Mouse (Mus musculus) liver, postnatal 0 days (tissue): ENCODE data around the gene Rnase11. TPM values are rescaled to one million over a fixed set of nuclear protein-coding genes. Genes with fewer than 3 reads are reported as not detected.

ENCODE experiments used
- ATAC-seq: fragments of 200-750 bp; cut with Nextera tagmentation; 2 replicates; pipeline ENCODE4 v1.8.0; 2017; ENCODE audit warnings: mild to moderate bottlenecking, moderate library complexity
- DNase-seq: peaks from one replicate; pipeline ENCODE4 v3.0.0-alpha.2; 2016
- H3K27ac ChIP-seq: fragments of 300-500 bp; sonication (generic); 2 replicates; pipeline ENCODE4 v1.5.1; 2014; ENCODE audit warnings: antibody characterized with exemption, moderate library complexity, mild to moderate bottlenecking, low read depth
- H3K27me3 ChIP-seq: fragments of 300-500 bp; sonication (generic); 2 replicates; pipeline ENCODE4 v1.6.1; 2014; ENCODE audit warnings: low read length, control low read depth, mixed read lengths; ENCODE audit not compliant: insufficient read depth
- H3K36me3 ChIP-seq: fragments of 300-500 bp; sonication (generic); replicated peaks from 2 replicates; pipeline ENCODE4 v1.6.1; 2014; ENCODE audit warnings: mild to moderate bottlenecking, control low read depth, low read length, moderate library complexity, mixed read lengths; ENCODE audit not compliant: insufficient read depth
- H3K4me1 ChIP-seq: fragments of 300-500 bp; sonication (generic); 2 replicates; pipeline ENCODE4 v1.6.1; 2014; ENCODE audit warnings: antibody characterized with exemption, mild to moderate bottlenecking, control low read depth; ENCODE audit not compliant: insufficient read depth
- H3K4me2 ChIP-seq: fragments of 300-500 bp; sonication (generic); 2 replicates; pipeline ENCODE4 v1.6.1; 2014; ENCODE audit warnings: low read depth, mild to moderate bottlenecking, low read length, moderate library complexity, mixed read lengths
- H3K4me3 ChIP-seq: fragments of 300-500 bp; sonication (generic); 2 replicates; pipeline ENCODE4 v1.5.1; 2014; ENCODE audit warnings: low read depth, low read length
- H3K9ac ChIP-seq: fragments of 300-500 bp; sonication (generic); replicated peaks from 2 replicates; pipeline ENCODE4 v1.6.1; 2014; ENCODE audit warnings: mild to moderate bottlenecking, moderate library complexity
- H3K9me3 ChIP-seq: fragments of 300-500 bp; sonication (generic); 2 replicates; pipeline ENCODE4 v1.6.1; 2016; ENCODE audit warnings: mild to moderate bottlenecking, control low read depth, low read length, mixed read lengths
- CTCF ChIP-seq: sonication (generic); IDR thresholded peaks from 2 replicates; pipeline ENCODE4 v1.5.1; 2016; ENCODE audit warnings: antibody characterized with exemption, low read depth
- EP300 ChIP-seq: IDR thresholded peaks from 2 replicates; pipeline ENCODE4 v1.6.1; 2016; ENCODE audit warnings: antibody characterized with exemption, low read depth, mild to moderate bottlenecking
- WGBS: fragments of 180-500 bp; shearing (Covaris S2); extraction: QIAGEN DNeasy Blood & Tissue Kit; methylation state at CpG from one replicate; pipeline ENCODE4 v1.1.7; 2014; ENCODE audit not compliant: insufficient replicate concordance; 5-methylcytosine and 5-hydroxymethylcytosine counted together
- polyA plus RNA-seq: library from polyadenylated mRNA; unstranded; fragments of >200 nt; fragmentation: Nextera tagmentation; extraction: Ambion mirVana; gene quantifications from 2 replicates; pipeline ENCODE4 v1.2.1, GENCODE M21; 2015

Gene Rnase11
- polyA plus RNA-seq, 1 experiment from 2014 or later: not detected

- H3K4me2 ChIP-seq: peak overlapping the region; percentile 86
- H3K36me3 ChIP-seq: no peaks in the 10 kb centered on the region
- H3K4me3 ChIP-seq: peak overlapping the region; percentile 50
- peak overlapping the region; percentile 41 for H3K27ac ChIP-seq
- ATAC-seq: peak; percentile 74
- peaks cover 15% of the 10 kb centered on the region for H3K4me1 ChIP-seq
- H3K9me3 ChIP-seq: no peaks in the 10 kb centered on the region
- TF ChIP-seq CTCF (no peak), EP300 (no peak)
- H3K27me3 ChIP-seq: peaks cover 6% of the 10 kb centered on the region; the same call in 1 of the 2 replicates
- WGBS: 2% methylated on average over 40 of the region's 40 CpGs
- peak overlapping the region; percentile 44 for H3K9ac ChIP-seq
- peak; percentile 62 for DNase-seq
Measured at GRCm38 (mm10) chr14:51082599-51083581, 32.9 kb upstream of the Rnase11 start.

GRCm38 (mm10) chr14:51081035-51081434, 31.1 kb upstream of the Rnase11 start:
- DNase-seq (no peak), ATAC-seq (peak; percentile 63)
- Histone ChIP-seq H3K27ac (no peak overlapping the region), H3K9me3 (no peaks in the 10 kb centered on the region), H3K4me2 (no peak overlapping the region), H3K9ac (no peak overlapping the region), H3K4me1 (peaks cover 15% of the 10 kb centered on the region), H3K36me3 (no peaks in the 10 kb centered on the region), H3K27me3 (peaks cover 6% of the 10 kb centered on the region; the same call in 1 of the 2 replicates), H3K4me3 (no peak overlapping the region)
- WGBS: 69% methylated on average over 2 of the region's 2 CpGs
- no peak for TF ChIP-seq CTCF

GRCm38 (mm10) chr14:51079180-51079579, 29.2 kb upstream of the Rnase11 start:
- no peak for DNase-seq
- no peak overlapping the region for H3K4me2 ChIP-seq
- H3K36me3 ChIP-seq: no peaks in the 10 kb centered on the region
- ATAC-seq: no peak
- peaks cover 6% of the 10 kb centered on the region; the same call in 1 of the 2 replicates for H3K27me3 ChIP-seq
- H3K4me3 ChIP-seq: no peak overlapping the region
- H3K9ac ChIP-seq: no peak overlapping the region
- peaks cover 5% of the 10 kb centered on the region for H3K4me1 ChIP-seq
- H3K27ac ChIP-seq: no peak overlapping the region
- 76% methylated on average over 1 of the region's 1 CpGs for WGBS
- TF ChIP-seq CTCF: no peak
- no peak for TF ChIP-seq EP300
- no peaks in the 10 kb centered on the region for H3K9me3 ChIP-seq

- no peak within 1 kb of the TSS for H3K27ac ChIP-seq
- H3K4me1 ChIP-seq: no peaks in the 10 kb centered on the region
- DNase-seq: no peak
- no peaks in the 10 kb centered on the region for H3K27me3 ChIP-seq
- no peaks in the 10 kb centered on the region for H3K9me3 ChIP-seq
- no peak within 1 kb of the TSS for H3K4me3 ChIP-seq
- no peak within 1 kb of the TSS for H3K9ac ChIP-seq
- ATAC-seq: no peak
- TF ChIP-seq EP300 (no peak), CTCF (no peak)
- no peaks in the 10 kb centered on the region for H3K36me3 ChIP-seq
- no peak within 1 kb of the TSS for H3K4me2 ChIP-seq
- 82% methylated on average over 3 of the region's 3 CpGs for WGBS
Measured at GRCm38 (mm10) chr14:51074335-51074734, 24.4 kb upstream of the Rnase11 start, which contains the start of gene Olfr750. Gene Olfr750, minus strand, starts transcription at chr14:51074435.

- Histone ChIP-seq H3K9ac (no peak overlapping the region), H3K36me3 (no peaks in the 10 kb centered on the region), H3K27me3 (no peaks in the 10 kb centered on the region), H3K27ac (no peak overlapping the region), H3K9me3 (no peaks in the 10 kb centered on the region), H3K4me1 (peaks cover 6% of the 10 kb centered on the region), H3K4me3 (no peak overlapping the region), H3K4me2 (no peak overlapping the region)
- ATAC-seq: no peak
- no peak for TF ChIP-seq EP300
- peak; percentile 58 for TF ChIP-seq CTCF
- 77% methylated on average over 2 of the region's 2 CpGs for WGBS
- peak; percentile 63 for DNase-seq
Measured at GRCm38 (mm10) chr14:51069617-51070016, 19.7 kb upstream of the Rnase11 start.

- TF ChIP-seq EP300 (no peak), CTCF (no peak)
- no peak overlapping the region for H3K4me2 ChIP-seq
- H3K27ac ChIP-seq: no peak overlapping the region
- DNase-seq: no peak
- no peaks in the 10 kb centered on the region for H3K9me3 ChIP-seq
- H3K27me3 ChIP-seq: no peaks in the 10 kb centered on the region
- H3K4me1 ChIP-seq: peaks cover 6% of the 10 kb centered on the region
- H3K36me3 ChIP-seq: no peaks in the 10 kb centered on the region
- no peak overlapping the region for H3K9ac ChIP-seq
- no peak overlapping the region for H3K4me3 ChIP-seq
- ATAC-seq: no peak
- 86% methylated on average over 5 of the region's 5 CpGs for WGBS
Measured at GRCm38 (mm10) chr14:51068956-51069355, 19.0 kb upstream of the Rnase11 start.
